Mouse (Mus musculus) gastrocnemius, adult 2 months (tissue): ENCODE data around the gene Sipa1. TPM values are rescaled to one million over a fixed set of nuclear protein-coding genes. Genes with fewer than 3 reads are reported as not detected.

Experiments used
- DNase-seq: peaks from one replicate; pipeline ENCODE4 v3.0.0; 2022
- H3K27ac ChIP-seq: fragments of 200-600 bp; 2 replicates; pipeline ENCODE4 v1.8.1; 2022; ENCODE audit warnings: mild to moderate bottlenecking
- H3K4me3 ChIP-seq: fragments of 200-600 bp; 2 replicates; pipeline ENCODE4 v1.8.1; 2022; ENCODE audit warnings: mild to moderate bottlenecking, moderate library complexity
- CTCF ChIP-seq: fragments of 200-600 bp; IDR thresholded peaks from 2 replicates; pipeline ENCODE4 v1.8.1; 2022; ENCODE audit warnings: antibody characterized with exemption, mild to moderate bottlenecking, moderate library complexity
- intact Hi-C: fragments of 180-260 bp; cut with DNase I; formaldehyde crosslinking; loops from one replicate; pipeline ENCODE4 v1.15.1; 2025
- total RNA-seq, 2 experiments: library from RNA; stranded (reverse); gene quantifications; 2 replicates each; pipeline ENCODE4 v1.2.3; 2021

Sipa1 gene
- total RNA-seq, 2 experiments from 2014 or later, result 10.0 to 11.0 TPM

DNA sequence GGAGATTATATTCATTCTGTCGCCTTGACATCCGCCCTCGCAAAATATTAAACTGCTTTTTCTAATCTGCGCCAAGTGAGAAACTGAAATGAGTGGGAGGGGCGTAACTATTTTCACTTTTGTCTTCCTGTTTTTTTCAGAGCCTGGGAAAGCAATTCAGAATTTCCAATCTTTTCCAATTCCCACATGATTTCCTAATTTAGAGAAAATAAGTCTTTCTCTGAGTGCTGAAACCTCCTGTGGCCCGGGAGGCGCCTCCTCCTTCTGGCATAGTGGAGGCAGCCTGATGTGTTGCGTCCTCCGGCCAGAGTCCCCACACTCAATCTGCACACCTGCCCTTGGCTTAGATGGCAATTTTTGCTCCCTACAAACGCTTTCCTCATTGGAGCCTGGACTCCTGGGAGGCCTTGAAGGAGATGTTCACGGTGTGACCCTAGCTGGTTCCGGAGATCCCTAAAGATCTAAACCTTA lies 26.9 kb downstream of the Sipa1 start:
- intact Hi-C loops, result loop anchor here (1.0 kb wide), 1 partner anchor 68 kb away; the partner anchor contains the start of gene Ap5b1
- H3K4me3 ChIP-seq, result peak overlapping the region; percentile 92
- peak; percentile 67 for DNase-seq
- H3K27ac ChIP-seq, result peak overlapping the region; percentile 100
- no peak for TF ChIP-seq CTCF

DNA sequence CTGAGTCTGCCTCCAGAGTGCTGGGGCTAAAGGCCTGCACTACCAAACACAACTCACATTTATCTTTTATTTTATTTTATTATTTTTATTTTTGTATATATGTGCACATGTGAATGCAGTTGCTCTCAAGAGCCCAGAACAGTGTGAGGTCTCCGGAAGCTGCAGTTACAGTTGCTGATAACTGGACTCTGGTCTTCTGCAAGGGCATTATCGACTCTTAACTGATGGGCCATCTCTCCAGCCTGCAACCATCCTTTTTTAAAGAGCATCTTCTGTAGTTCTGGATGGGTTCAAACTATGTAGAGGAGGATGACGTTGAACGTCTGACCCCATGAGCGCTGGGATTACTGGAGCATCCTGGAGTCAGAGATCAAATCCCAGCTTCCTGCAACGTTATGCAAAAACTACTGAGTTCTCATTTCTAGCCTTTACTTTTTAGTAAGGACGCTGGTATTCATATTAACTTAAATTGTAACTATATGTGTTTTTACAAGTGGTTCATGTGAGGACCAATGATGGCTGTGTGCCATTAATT lies 27.4 kb downstream of the Sipa1 start:
- DNase-seq, result no peak
- Histone ChIP-seq H3K27ac (peak overlapping the region; percentile 100), H3K4me3 (peak overlapping the region; percentile 92)
- TF ChIP-seq CTCF, result no peak
- intact Hi-C loops, result loop anchor here (1.0 kb wide), 1 partner anchor 68 kb away; the partner anchor contains the start of gene Ap5b1

DNA sequence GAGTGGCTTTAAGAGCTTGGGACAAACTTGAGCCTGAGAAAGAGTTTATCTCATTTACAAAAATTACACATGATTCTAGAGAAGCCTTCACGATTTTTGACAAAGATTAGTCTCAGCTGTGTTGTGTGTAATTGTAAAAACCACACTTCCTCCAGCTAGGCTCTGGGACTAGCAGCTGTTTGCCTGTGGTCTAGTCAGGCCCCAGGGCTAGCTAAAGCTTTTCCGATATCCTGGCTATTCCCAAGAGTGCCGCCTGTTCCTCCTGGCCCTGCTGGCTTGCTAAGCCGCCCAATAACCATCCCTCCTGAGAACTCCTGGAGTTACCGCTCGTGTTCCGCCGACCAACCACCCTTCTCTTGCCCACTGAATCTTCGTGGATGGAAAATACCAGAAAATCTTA lies 31.4 kb downstream of the Sipa1 start:
- Histone ChIP-seq H3K27ac (no peak overlapping the region), H3K4me3 (no peak overlapping the region)
- no peak for TF ChIP-seq CTCF
- no peak for DNase-seq
- intact Hi-C loops, result no loop called here

DNA sequence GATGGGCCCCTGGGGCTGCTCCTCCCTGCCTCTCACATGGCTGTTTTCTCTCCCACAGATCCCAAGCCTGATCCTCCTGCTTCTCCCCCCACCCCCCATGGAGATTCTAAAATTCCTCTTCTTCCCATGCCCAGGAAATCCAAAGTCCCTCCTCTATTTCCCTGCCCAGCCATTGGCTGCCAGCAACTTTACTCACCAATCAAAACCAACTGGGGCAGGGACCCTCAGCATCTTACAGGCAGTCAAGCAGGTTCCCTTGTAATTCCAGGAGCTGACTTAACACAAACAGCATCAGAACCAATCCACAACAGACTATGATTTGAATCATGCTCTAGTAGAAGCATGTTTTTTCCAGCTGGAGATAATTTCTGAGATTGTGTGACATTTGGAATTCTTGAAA lies 33.6 kb downstream of the Sipa1 start:
- Histone ChIP-seq H3K4me3 (no peak overlapping the region), H3K27ac (no peak overlapping the region)
- DNase-seq, result no peak
- intact Hi-C loops, result no loop called here
- no peak for TF ChIP-seq CTCF

DNA sequence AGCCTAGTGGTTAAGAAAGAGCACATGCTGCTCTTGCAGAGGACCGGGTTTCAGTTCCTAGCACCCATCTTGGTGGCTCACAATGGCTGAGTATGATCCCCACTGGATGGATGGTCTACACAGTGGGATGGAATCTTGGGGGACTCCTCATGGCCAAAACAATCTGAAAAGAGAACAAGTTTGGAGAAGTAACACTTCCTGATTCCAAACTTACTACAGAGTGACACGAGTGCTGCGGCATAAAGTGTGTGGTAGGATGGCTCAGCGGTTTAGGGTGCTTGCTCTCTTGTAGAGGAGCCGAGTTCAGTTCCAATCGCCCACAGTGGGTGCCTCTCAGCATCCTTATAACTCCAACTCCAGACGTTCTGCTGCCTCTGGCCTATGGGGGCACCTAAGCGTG lies 38.2 kb downstream of the Sipa1 start:
- intact Hi-C loops, result no loop called here
- no peak overlapping the region for H3K27ac ChIP-seq
- TF ChIP-seq CTCF, result no peak
- H3K4me3 ChIP-seq, result no peak overlapping the region
- DNase-seq, result no peak

DNA sequence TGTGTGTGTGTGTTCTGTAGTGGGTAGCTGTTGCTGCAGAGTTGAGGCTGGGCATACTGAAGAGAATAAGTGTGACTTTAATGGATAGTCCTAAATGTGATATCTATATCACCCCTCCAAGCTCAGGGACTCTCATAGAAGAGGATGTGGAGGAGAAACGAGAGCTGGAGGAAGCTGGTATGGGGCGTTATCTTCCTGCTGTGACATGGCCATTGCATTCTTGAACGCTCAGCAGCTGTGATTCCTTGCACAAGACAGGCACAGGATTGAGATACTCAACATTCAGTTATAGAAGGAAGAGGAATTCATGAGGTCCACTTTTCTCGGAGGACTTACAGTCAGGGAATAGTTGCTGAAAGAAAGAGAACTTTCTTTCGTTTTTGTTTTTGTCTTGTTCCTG lies 41.6 kb downstream of the Sipa1 start:
- TF ChIP-seq CTCF, result no peak
- DNase-seq, result no peak
- Histone ChIP-seq H3K27ac (no peak overlapping the region), H3K4me3 (no peak overlapping the region)
- intact Hi-C loops, result no loop called here

DNA sequence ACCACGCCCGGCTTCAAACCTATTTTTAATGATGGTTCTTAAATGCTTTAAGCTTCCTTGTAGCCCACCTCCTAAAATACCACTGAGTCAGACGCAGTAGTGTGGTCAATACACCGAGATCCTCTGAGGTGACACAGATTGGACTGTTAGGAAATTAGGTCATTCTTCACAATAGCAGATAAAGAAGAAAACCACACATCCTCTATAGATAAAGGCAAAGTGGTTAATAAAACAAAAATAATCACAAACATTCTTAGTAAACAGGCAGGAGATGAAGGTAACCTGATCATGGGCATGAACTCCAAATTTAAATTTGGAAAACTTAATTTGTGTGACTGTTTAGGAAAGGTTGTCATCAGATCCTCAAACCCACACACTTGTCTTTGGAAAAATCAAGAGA lies 43.5 kb downstream of the Sipa1 start:
- no peak for TF ChIP-seq CTCF
- H3K4me3 ChIP-seq, result no peak overlapping the region
- no peak overlapping the region for H3K27ac ChIP-seq
- no peak for DNase-seq
- intact Hi-C loops, result no loop called here

DNA sequence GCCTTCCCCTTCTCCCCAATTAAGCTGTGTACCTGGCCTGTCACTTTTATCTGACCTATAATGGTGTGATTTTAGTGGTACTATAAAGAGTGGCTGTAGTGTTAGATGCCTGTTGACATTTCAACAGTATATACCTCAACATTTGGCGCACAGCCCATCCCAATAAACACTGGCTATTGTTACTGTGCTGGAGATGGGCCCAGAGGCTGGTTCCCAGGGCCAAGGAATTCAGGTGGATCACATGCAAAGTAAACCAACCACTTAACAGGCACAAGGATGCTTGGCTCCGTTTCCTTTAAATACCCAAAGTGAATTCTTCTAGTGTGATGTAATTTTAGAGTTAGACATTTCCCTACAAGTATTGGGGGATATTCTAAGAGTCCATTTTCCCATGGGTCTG lies 48.6 kb downstream of the Sipa1 start:
- intact Hi-C loops, result loop anchor here (5.0 kb wide), 1 partner anchor 603 kb away; no protein-coding TSS in a partner anchor
- H3K27ac ChIP-seq, result no peak overlapping the region
- no peak for DNase-seq
- H3K4me3 ChIP-seq, result no peak overlapping the region
- TF ChIP-seq CTCF, result no peak

DNA sequence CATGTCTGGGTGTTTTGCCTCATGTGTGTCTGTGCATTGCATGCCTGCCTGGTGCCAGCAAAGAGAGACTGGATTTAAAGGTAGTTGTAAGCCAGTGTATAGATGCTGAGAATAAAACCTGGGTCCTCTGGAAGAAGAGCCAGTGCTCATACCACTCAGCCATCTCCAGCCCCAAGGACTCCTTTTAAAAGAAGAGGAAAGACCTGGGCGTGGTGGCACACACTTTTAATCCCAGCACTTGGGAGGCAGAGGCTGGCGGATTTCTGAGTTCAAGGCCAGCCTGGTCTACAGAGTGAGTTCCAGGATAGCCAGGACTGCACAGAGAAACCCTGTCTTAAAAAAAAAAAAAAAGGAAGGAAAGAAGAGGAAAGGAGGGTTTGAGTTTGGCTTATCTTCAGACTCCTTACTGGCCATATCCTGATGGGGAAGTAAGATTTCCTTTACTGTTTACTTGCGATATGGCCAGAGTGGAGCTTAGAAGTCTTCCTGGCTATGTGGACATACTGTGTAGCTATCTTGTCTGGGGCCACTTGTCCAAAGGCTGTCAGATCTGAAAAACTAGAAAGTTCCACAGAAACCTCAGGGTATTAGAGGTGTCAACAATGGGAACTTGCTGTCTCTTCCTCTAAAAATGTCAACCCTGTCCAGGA lies 50.6 kb downstream of the Sipa1 start:
- no peak for TF ChIP-seq CTCF
- no peak for DNase-seq
- intact Hi-C loops, result no loop called here
- Histone ChIP-seq H3K27ac (no peak overlapping the region), H3K4me3 (no peak overlapping the region)

DNA sequence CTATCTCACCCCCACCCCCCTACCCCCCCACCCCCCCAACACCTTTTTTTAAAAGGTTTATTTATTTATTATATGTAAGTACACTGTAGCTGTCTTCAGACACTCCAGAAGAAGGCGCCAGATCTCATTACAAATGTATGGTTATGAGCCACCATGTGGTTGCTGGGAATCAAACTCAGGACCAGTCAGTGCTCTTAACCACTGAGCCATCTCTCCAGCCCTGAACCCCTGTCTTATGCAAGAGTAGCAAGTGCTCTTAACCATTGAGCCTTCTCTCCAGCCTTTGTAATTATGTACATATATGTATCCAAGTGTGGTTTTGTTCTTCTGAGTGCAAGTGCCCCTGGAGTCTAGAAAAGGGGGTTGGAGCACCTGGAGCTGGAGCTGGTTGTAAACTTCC lies 51.5 kb downstream of the Sipa1 start:
- no peak overlapping the region for H3K27ac ChIP-seq
- TF ChIP-seq CTCF, result no peak
- DNase-seq, result no peak
- H3K4me3 ChIP-seq, result no peak overlapping the region
- intact Hi-C loops, result loop anchor here (2.0 kb wide), 1 partner anchor 77 kb away; the partner anchor contains the start of genes Map3k11 and Pcnx3

DNA sequence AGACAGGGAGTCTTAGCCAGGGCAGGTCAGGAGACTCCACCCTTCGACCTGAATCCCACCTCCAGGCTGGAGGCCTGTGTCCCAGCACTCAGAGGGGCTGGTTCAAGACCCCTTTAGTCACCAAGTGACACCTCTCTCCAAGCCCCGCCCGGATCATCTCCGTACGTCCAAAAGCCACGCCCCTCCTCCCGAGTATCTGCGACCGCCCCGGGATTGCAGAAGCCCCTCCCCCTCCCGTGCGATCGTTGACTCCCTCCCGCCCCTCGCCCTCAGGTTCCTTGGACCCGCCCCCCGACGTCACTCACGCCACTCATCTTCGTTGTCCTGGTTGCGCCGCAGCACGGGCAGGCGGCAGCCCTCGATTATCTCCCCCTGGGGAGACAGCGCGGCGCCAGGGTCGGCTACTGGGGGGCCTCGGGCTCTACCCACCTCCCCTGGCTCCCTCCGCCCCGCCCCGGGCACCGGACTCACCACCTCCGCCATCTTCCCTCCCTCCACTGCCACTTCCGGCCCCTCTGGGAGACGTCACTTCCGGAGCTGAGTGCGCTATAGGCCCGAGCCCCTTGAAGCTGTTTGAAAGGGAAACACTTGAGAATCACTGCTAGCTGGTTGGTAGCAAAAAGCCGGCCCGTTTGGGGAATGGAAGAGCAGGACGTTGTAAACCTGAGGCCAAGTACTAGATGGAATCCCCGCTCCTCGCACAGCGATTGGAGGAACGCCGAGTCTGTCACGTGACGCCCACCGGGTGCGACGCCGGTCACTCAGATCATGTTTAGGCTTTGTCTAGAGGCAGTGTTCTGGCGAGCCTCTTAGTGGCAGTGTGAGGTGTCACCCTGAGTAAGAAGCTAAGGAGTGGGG lies 53.7 kb downstream of the Sipa1 start, which contains the start of gene Kat5:
Gene Kat5, minus strand, starts transcription at position 691 of the 858 bp plus-strand sequence.
- Histone ChIP-seq H3K27ac (peak within 1 kb of the TSS; percentile 100), H3K4me3 (peak within 1 kb of the TSS; percentile 93)
- TF ChIP-seq CTCF, result peak; percentile 12; the same call in 1 of the 2 replicates
- intact Hi-C loops, result loop anchor here (2.0 kb wide), 1 partner anchor 79 kb away; the partner anchor contains the start of genes Map3k11 and Pcnx3
- DNase-seq, result peak; percentile 94

DNA sequence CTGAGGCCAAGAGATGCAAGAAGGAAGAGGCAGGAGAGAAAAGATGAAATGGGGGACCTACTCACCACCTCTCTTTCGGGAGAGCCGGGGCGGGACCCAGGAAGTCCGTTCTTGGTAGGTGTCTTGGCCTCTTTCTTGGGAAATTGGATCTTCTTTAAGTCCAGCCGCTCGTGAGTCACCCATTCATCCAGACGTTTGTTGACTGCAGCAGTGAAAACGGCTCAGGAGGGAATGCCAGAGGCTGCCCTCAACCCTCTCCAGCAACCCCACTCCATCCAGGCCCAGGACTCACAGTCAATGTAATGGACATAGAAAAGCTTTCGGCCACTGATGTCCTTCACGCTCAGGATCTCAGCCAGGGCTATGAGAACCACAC lies 54.3 kb downstream of the Sipa1 start:
- peak overlapping the region; percentile 93 for H3K4me3 ChIP-seq
- intact Hi-C loops, result no loop called here
- H3K27ac ChIP-seq, result peak overlapping the region; percentile 100
- no peak for DNase-seq
- TF ChIP-seq CTCF, result no peak

DNA sequence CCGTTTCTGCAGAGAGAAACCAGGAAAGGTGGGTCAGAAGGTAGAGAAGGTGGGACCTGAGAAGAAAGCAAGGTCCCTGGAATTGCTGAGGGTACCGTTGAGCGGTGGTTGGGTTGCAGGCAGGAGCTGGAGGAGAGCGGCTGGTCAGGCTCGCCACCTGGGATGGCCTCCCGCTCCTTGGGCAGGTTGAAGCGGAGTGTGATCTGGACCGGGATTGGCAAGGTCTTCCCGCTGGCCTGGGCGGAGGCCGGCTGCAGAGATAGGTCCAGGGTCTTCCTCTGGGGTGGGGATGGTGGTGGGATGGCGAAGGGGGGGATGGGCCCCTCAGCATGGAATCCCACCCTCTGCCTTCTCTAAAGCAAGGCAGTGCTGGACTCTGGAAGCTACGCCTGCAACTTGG lies 54.8 kb downstream of the Sipa1 start:
- intact Hi-C loops, result no loop called here
- TF ChIP-seq CTCF, result no peak
- DNase-seq, result peak; percentile 30
- Histone ChIP-seq H3K27ac (peak overlapping the region; percentile 100; the same call in 1 of the 2 replicates), H3K4me3 (peak overlapping the region; percentile 93)
